Mouse (Mus musculus): ENCODE data around the gene Retreg3.

GRCm38 (mm10) chr11:101061049-101061448 lies 58.6 kb downstream of the Retreg3 start:
- TF ChIP-seq CTCF (IDR thresholded peaks at IDR 0.05): no peak
- TF ChIP-seq EP300 (IDR thresholded peaks at IDR 0.05): no peak

Data from lung, postnatal 0 days (tissue).